ENCODE assay signal across 16 mouse cellular contexts in the genomic region with DNA sequence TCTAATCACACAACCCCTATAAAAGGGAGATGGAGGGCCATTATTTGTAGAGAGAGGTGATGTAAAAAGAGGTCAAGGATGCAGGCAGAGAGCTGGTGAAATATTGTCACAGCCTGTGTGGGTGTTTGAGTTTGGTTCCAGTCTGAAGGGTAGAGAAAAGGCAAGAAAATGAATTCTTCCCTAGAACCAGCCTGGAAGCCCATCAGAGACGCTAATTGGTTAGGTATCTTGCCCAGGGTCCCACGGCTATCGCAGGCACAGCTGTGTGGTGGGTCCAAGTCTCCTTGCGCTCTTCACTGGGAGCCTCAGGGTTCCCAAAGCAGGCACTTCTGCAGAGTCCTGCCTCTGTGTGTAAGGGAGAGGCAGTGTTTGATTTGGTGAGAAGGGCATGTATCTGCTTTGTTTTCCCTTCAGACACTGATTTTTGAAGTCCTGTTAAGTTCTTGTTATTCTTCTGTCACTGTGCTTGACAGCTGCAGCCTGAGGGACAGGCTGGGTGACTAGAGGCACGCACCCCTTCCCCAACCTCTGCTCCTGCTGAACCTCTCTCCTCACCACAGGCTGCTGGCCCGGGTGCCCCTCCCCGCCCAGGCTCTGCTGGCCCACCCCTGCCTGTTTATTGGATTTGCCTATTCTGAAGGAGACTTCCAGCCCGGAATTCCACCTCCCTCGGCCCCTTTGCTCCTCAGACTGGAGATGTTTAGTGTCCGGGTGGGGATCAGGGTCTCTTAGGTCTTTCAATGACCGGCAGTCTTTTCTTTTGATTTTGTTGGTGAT. TPM values are rescaled to one million over a fixed set of nuclear protein-coding genes. Genes with fewer than 3 reads are reported as not detected.
DNase-seq lines count a peak whose midpoint lies in the region; ATAC-seq and TF ChIP-seq lines count a peak whose summit lies in the region.
"Had no signal": no experiment of that assay in that cellular context is flagged by ENCODE, and none has a peak within 500 bp of the region (broad histone marks: within the 10 kb centered on the region; RNA-seq: fewer than 3 reads in every experiment).

No protein-coding gene starts in this region.

- peaks cover 50% of the 10 kb centered on the region for H3K4me1 ChIP-seq in forebrain, embryonic 12.5 days
- no peaks in the 10 kb centered on the region for H3K4me1 ChIP-seq in forebrain, postnatal 0 days (ENCODE audit: insufficient read depth)
- peaks cover 25% of the 10 kb centered on the region for H3K4me1 ChIP-seq in kidney, embryonic 15.5 days
- H3K4me1 ChIP-seq in kidney, adult 2 months (ENCODE audit: control insufficient read depth, insufficient read depth, low read length) = peaks cover 3% of the 10 kb centered on the region; the same call in 1 of the 2 replicates
- peaks cover 45% of the 10 kb centered on the region for H3K4me1 ChIP-seq in hindbrain, embryonic 12.5 days
- H3K4me1 ChIP-seq in midbrain, embryonic 15.5 days = peaks cover 21% of the 10 kb centered on the region

- DNase-seq in forebrain, postnatal 0 days = no peak
- DNase-seq in kidney, adult 2 months = no peak
- no peak for DNase-seq in gastrocnemius, adult 2 months
- no peak for DNase-seq in frontal cortex, postnatal 14 days (ENCODE audit: low spot score in 2 of 2)
- DNase-seq: adrenal gland, postnatal 10 days; gastrocnemius, postnatal 25 days; kidney, postnatal 25 days; left cerebral cortex, postnatal 4 days; lung, embryonic 14.5 days; right cerebral cortex, postnatal 25 days; thymus, postnatal 4 days had no signal

- no peak overlapping the region for H3K4me3 ChIP-seq in forebrain, embryonic 12.5 days (replicated peaks)
- no peak overlapping the region for H3K4me3 ChIP-seq in forebrain, postnatal 0 days (ENCODE audit: low read depth, low read length)
- H3K4me3 ChIP-seq in kidney, embryonic 15.5 days (replicated peaks) = no peak overlapping the region
- H3K4me3 ChIP-seq in kidney, adult 2 months (ENCODE audit: insufficient read depth, low read depth, low read length) = no peak overlapping the region
- H3K4me3 ChIP-seq in hindbrain, embryonic 12.5 days = no peak overlapping the region
- H3K4me3 ChIP-seq in midbrain, embryonic 15.5 days = no peak overlapping the region
- no peak overlapping the region for H3K4me3 ChIP-seq in gastrocnemius, adult 2 months

- H3K9me3 ChIP-seq in forebrain, embryonic 12.5 days = no peaks in the 10 kb centered on the region
- no peaks in the 10 kb centered on the region for H3K9me3 ChIP-seq in forebrain, postnatal 0 days (ENCODE audit: low read length)
- H3K9me3 ChIP-seq in kidney, embryonic 15.5 days (replicated peaks) = no peaks in the 10 kb centered on the region
- no peaks in the 10 kb centered on the region for H3K9me3 ChIP-seq in hindbrain, embryonic 12.5 days (replicated peaks)
- no peaks in the 10 kb centered on the region for H3K9me3 ChIP-seq in midbrain, embryonic 15.5 days

- no peak overlapping the region for H3K27ac ChIP-seq in forebrain, embryonic 12.5 days
- no peak overlapping the region for H3K27ac ChIP-seq in forebrain, postnatal 0 days (ENCODE audit: low read depth, low read length)
- H3K27ac ChIP-seq in kidney, embryonic 15.5 days = no peak overlapping the region
- no peak overlapping the region for H3K27ac ChIP-seq in kidney, adult 2 months (ENCODE audit: insufficient read depth, low read depth, low read length)
- no peak overlapping the region for H3K27ac ChIP-seq in hindbrain, embryonic 12.5 days
- H3K27ac ChIP-seq in midbrain, embryonic 15.5 days = no peak overlapping the region
- H3K27ac ChIP-seq in gastrocnemius, adult 2 months = no peak overlapping the region

- 0 out of 2 replicates have a peak, but pooled peaks have one; percentile 49 for ATAC-seq in forebrain, embryonic 12.5 days (ENCODE audit: low FRiP score)
- ATAC-seq in forebrain, postnatal 0 days = no peak
- 0 out of 2 replicates have a peak, but pooled peaks have one; percentile 36 for ATAC-seq in kidney, embryonic 15.5 days (replicated peaks; ENCODE audit: low FRiP score)
- ATAC-seq in hindbrain, embryonic 12.5 days (ENCODE audit: low FRiP score) = peak; percentile 42; the same call in 1 of the 2 replicates
- ATAC-seq in midbrain, embryonic 15.5 days (replicated peaks) = 0 out of 2 replicates have a peak, but pooled peaks have one; percentile 25

- TF ChIP-seq POLR2A in kidney, adult 2 months (IDR thresholded peaks at IDR 0.05; ENCODE audit: low read depth, low read length) = no peak

- 0 out of 2 replicates have a peak overlapping the region, but pooled peaks have one; percentile 5 for H3K9ac ChIP-seq in forebrain, embryonic 12.5 days
- no peak overlapping the region for H3K9ac ChIP-seq in forebrain, postnatal 0 days
- H3K9ac ChIP-seq in kidney, embryonic 15.5 days = no peak overlapping the region
- no peak overlapping the region for H3K9ac ChIP-seq in hindbrain, embryonic 12.5 days
- H3K9ac ChIP-seq in midbrain, embryonic 15.5 days = no peak overlapping the region
- H3K9ac ChIP-seq: lung, embryonic 14.5 days had no signal

- H3K36me3 ChIP-seq in forebrain, embryonic 12.5 days (replicated peaks) = no peaks in the 10 kb centered on the region
- H3K36me3 ChIP-seq in forebrain, postnatal 0 days (ENCODE audit: insufficient read depth) = no peaks in the 10 kb centered on the region
- no peaks in the 10 kb centered on the region for H3K36me3 ChIP-seq in kidney, embryonic 15.5 days
- H3K36me3 ChIP-seq in kidney, adult 2 months (ENCODE audit: control insufficient read depth, insufficient read depth, low read length) = no peaks in the 10 kb centered on the region
- H3K36me3 ChIP-seq in hindbrain, embryonic 12.5 days = no peaks in the 10 kb centered on the region
- H3K36me3 ChIP-seq in midbrain, embryonic 15.5 days (replicated peaks) = no peaks in the 10 kb centered on the region

- no peak for TF ChIP-seq CTCF in forebrain, postnatal 0 days (IDR thresholded peaks at IDR 0.05; ENCODE audit: low read depth)
- no peak for TF ChIP-seq CTCF in kidney, adult 2 months (conservative IDR thresholded peaks at IDR 0.05; ENCODE audit: insufficient read depth, insufficient read length, low read depth, low read length)
- TF ChIP-seq CTCF in gastrocnemius, adult 2 months (IDR thresholded peaks at IDR 0.05) = no peak

- H3K27me3 ChIP-seq in forebrain, embryonic 12.5 days = peaks cover 70% of the 10 kb centered on the region
- H3K27me3 ChIP-seq in forebrain, postnatal 0 days (ENCODE audit: insufficient read depth, low read length) = no peaks in the 10 kb centered on the region
- H3K27me3 ChIP-seq in kidney, embryonic 15.5 days = peaks cover 37% of the 10 kb centered on the region
- H3K27me3 ChIP-seq in kidney, adult 2 months (replicated peaks; ENCODE audit: control insufficient read depth, insufficient read depth, low read length) = no peaks in the 10 kb centered on the region
- peaks cover 9% of the 10 kb centered on the region; the same call in 1 of the 2 replicates for H3K27me3 ChIP-seq in hindbrain, embryonic 12.5 days
- peaks cover 35% of the 10 kb centered on the region for H3K27me3 ChIP-seq in midbrain, embryonic 15.5 days (replicated peaks)

- intact Hi-C loops in gastrocnemius, adult 2 months (cut with DNase I) = no loop called here

- no peak overlapping the region; the same call in 1 of the 2 replicates for H3K4me2 ChIP-seq in forebrain, embryonic 12.5 days
- no peak overlapping the region for H3K4me2 ChIP-seq in forebrain, postnatal 0 days (ENCODE audit: low read depth)
- H3K4me2 ChIP-seq in kidney, embryonic 15.5 days = no peak overlapping the region
- H3K4me2 ChIP-seq in hindbrain, embryonic 12.5 days (replicated peaks) = peak overlapping the region; percentile 25
- H3K4me2 ChIP-seq in midbrain, embryonic 15.5 days = 0 out of 2 replicates have a peak overlapping the region, but pooled peaks have one; percentile 8
- H3K4me2 ChIP-seq: lung, embryonic 14.5 days had no signal

- 11% methylated on average over 11 of the region's 11 CpGs for WGBS in forebrain, embryonic 12.5 days
- WGBS in forebrain, postnatal 0 days = 16% methylated on average over 11 of the region's 11 CpGs
- 20% methylated on average over 11 of the region's 11 CpGs for WGBS in kidney, embryonic 15.5 days
- 42% methylated on average over 11 of the region's 11 CpGs for WGBS in kidney, adult 2 months
- 9% methylated on average over 11 of the region's 11 CpGs for WGBS in hindbrain, embryonic 12.5 days
- WGBS in midbrain, embryonic 15.5 days = 12% methylated on average over 11 of the region's 11 CpGs

RNA-seq across cellular contexts. Expression of a gene that starts 5.1 kb away (rescaled TPM):
- 6.0 and 6.2 TPM in 2 replicates for polyA plus RNA-seq in forebrain, embryonic 12.5 days (2016; fragmentation: Nextera tagmentation; extraction: Ambion mirVana)
- 6.4 and 11.1 TPM in 2 replicates for total RNA-seq in forebrain, postnatal 0 days (2014; rRNA removed)
- polyA plus RNA-seq in forebrain, postnatal 0 days (2015; fragmentation: Nextera tagmentation; extraction: Ambion mirVana) = 1.3 and 2.8 TPM in 2 replicates
- polyA plus RNA-seq in kidney, embryonic 15.5 days (2015; fragmentation: Nextera tagmentation; extraction: Ambion mirVana) = 3.6 and 3.9 TPM in 2 replicates
- polyA plus RNA-seq in kidney, adult 2 months (2012; rRNA removed) = 2.3 and 2.5 TPM in 2 replicates
- polyA plus RNA-seq in hindbrain, embryonic 12.5 days (2016; fragmentation: Nextera tagmentation; extraction: Ambion mirVana) = 6.9 and 7.6 TPM in 2 replicates
- 4.0 and 5.1 TPM in 2 replicates for polyA plus RNA-seq in midbrain, embryonic 15.5 days (2015; fragmentation: Nextera tagmentation; extraction: Ambion mirVana)
- 1 to 10 TPM; 5.1 to 8.5 TPM for total RNA-seq in gastrocnemius, adult 2 months (2021)
- total RNA-seq: hematopoietic stem cell, adult 5-6 weeks had no signal

Comparison
In these comparisons a context has a peak if more than half of its experiments do, and no peak if none do; other contexts are left out.
1. H3K4me2 ChIP-seq: peak in hindbrain, embryonic 12.5 days (single experiment) and midbrain, embryonic 15.5 days (single experiment); none in forebrain, embryonic 12.5 days (single experiment), forebrain, postnatal 0 days (single experiment) and kidney, embryonic 15.5 days (single experiment).